Comparison of ENCODE assay signal across 8 mouse cellular contexts in the genomic region with DNA sequence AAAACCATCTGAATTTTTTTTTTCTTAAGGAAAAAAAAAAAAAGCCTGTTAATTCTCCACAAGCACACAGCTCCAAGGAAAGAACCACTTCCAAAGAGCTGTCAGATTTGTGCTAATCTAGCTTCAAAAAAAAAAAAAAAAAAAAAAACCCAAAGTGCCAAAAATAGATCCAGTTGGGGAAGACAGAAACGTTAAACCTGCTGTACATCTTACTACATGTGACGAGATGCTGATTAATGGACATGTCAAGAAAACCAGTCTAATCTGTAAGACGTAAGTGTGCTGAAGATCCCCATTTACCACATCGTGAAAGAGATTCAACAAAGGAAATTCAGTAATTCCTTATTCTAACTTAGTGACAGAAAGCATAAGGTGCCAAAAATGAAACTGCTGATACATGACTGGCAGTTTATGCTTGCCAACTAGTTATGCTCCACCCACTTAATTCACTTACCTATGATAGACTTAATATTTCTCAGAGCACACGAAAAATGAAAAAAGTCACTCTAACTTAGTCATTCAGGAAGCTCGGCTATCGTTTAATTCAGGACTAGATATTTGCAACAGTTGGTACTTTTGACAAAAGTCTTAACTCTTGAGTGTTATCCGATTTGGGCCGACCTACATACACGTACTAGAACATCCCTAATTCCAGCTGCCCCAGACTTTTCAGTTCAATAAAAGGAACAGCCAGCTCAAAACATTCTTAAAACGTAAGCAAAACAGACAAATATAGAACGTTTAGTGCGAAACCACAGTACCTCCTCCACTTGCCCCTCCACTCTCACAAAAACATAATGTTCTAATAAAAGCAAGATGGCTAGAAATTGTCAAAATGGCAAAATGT. TPM values are rescaled to one million over a fixed set of nuclear protein-coding genes. Genes with fewer than 3 reads are reported as not detected.
A peak's percentile ranks its signal among the peaks of the same experiment; 100 is the strongest.
DNase-seq lines count a peak whose midpoint lies in the region; ATAC-seq and TF ChIP-seq lines count a peak whose summit lies in the region.

No protein-coding gene starts in this region.

- peak overlapping the region; percentile 93 for H3K4me3 ChIP-seq in G1E (ENCODE audit: low read depth, low read length)
- peak overlapping the region; percentile 96 for H3K4me3 ChIP-seq in forebrain, embryonic 12.5 days (replicated peaks)
- H3K4me3 ChIP-seq in limb, embryonic 11.5 days (ENCODE audit: low read depth, low read length): peak overlapping the region; percentile 88
- peak overlapping the region; percentile 80 for H3K4me3 ChIP-seq in neural tube, embryonic 14.5 days (ENCODE audit: low read depth, low read length)

- H3K4me2 ChIP-seq in forebrain, embryonic 12.5 days: peak overlapping the region; percentile 82
- peak overlapping the region; percentile 76 for H3K4me2 ChIP-seq in limb, embryonic 11.5 days (ENCODE audit: low read depth, severe bottlenecking)
- H3K4me2 ChIP-seq in neural tube, embryonic 14.5 days (ENCODE audit: low read depth, low read length): peak overlapping the region; percentile 62

- ATAC-seq in G1E (ENCODE audit: extremely low read depth, insufficient number of reproducible peaks, low FRiP score, poor library complexity, severe bottlenecking): no peak
- ATAC-seq in forebrain, embryonic 12.5 days (ENCODE audit: low FRiP score): no peak
- no peak for ATAC-seq in limb, embryonic 11.5 days (ENCODE audit: insufficient number of reproducible peaks, low FRiP score, low TSS enrichment, low read depth)
- no peak for ATAC-seq in neural tube, embryonic 14.5 days (ENCODE audit: low read depth)

- 18% methylated on average over 13 of the region's 13 CpGs for WGBS in forebrain, embryonic 12.5 days
- 20% methylated on average over 13 of the region's 13 CpGs for WGBS in limb, embryonic 11.5 days
- WGBS in neural tube, embryonic 14.5 days: 17% methylated on average over 13 of the region's 13 CpGs

- H3K9ac ChIP-seq in forebrain, embryonic 12.5 days: peak overlapping the region; percentile 96
- peak overlapping the region; percentile 98; the same call in 1 of the 2 replicates for H3K9ac ChIP-seq in limb, embryonic 11.5 days (ENCODE audit: low read length)
- H3K9ac ChIP-seq in neural tube, embryonic 14.5 days (replicated peaks; ENCODE audit: low read depth, low read length): peak overlapping the region; percentile 97; the same call in 1 of the 2 replicates

- H3K9me3 ChIP-seq in G1E (replicated peaks): no peaks in the 10 kb centered on the region
- H3K9me3 ChIP-seq in forebrain, embryonic 12.5 days: no peaks in the 10 kb centered on the region
- H3K9me3 ChIP-seq in limb, embryonic 11.5 days (ENCODE audit: control insufficient read depth, low read length): no peaks in the 10 kb centered on the region
- H3K9me3 ChIP-seq in neural tube, embryonic 14.5 days (ENCODE audit: control insufficient read depth, low read length): no peaks in the 10 kb centered on the region

- H3K36me3 ChIP-seq in G1E (replicated peaks): peaks cover 25% of the 10 kb centered on the region
- H3K36me3 ChIP-seq in forebrain, embryonic 12.5 days (replicated peaks): peaks cover 15% of the 10 kb centered on the region; the same call in 1 of the 2 replicates
- peaks cover 5% of the 10 kb centered on the region; the same call in 1 of the 2 replicates for H3K36me3 ChIP-seq in limb, embryonic 11.5 days (ENCODE audit: control insufficient read depth, insufficient read depth, low read length)
- H3K36me3 ChIP-seq in neural tube, embryonic 14.5 days (ENCODE audit: control insufficient read depth, insufficient read depth, low read length): no peaks in the 10 kb centered on the region

- peaks cover 19% of the 10 kb centered on the region for H3K27me3 ChIP-seq in G1E (ENCODE audit: insufficient read depth, low read length)
- H3K27me3 ChIP-seq in forebrain, embryonic 12.5 days: no peaks in the 10 kb centered on the region
- H3K27me3 ChIP-seq in limb, embryonic 11.5 days (ENCODE audit: control insufficient read depth, insufficient read depth, low read length): no peaks in the 10 kb centered on the region
- no peaks in the 10 kb centered on the region; the same call in 1 of the 2 replicates for H3K27me3 ChIP-seq in neural tube, embryonic 14.5 days (ENCODE audit: control insufficient read depth, insufficient read depth, low read length)

- no peak overlapping the region for H3K27ac ChIP-seq in forebrain, embryonic 12.5 days
- H3K27ac ChIP-seq in limb, embryonic 11.5 days (replicated peaks; ENCODE audit: low read depth, low read length): no peak overlapping the region
- H3K27ac ChIP-seq in neural tube, embryonic 14.5 days (ENCODE audit: low read depth, low read length): no peak overlapping the region

- no peak for TF ChIP-seq CTCF in G1E (IDR thresholded peaks at IDR 0.05; ENCODE audit: low read depth, low read length)

- peaks cover 31% of the 10 kb centered on the region for H3K4me1 ChIP-seq in G1E (ENCODE audit: insufficient read depth, low read depth, low read length)
- peaks cover 30% of the 10 kb centered on the region for H3K4me1 ChIP-seq in forebrain, embryonic 12.5 days
- H3K4me1 ChIP-seq in limb, embryonic 11.5 days (ENCODE audit: control insufficient read depth, insufficient read depth, low read length): no peaks in the 10 kb centered on the region
- peaks cover 33% of the 10 kb centered on the region; the same call in 1 of the 2 replicates for H3K4me1 ChIP-seq in neural tube, embryonic 14.5 days (ENCODE audit: control insufficient read depth, insufficient read depth, low read length)

- intact Hi-C loops in heart, postnatal 14 days (cut with DNase I): loop anchor here (5.0 to 10.0 kb wide), 3 partner anchors 44 to 509 kb away; partner anchors contain the start of gene Brip1
- intact Hi-C loops in left cerebral cortex, postnatal 10 days (cut with DNase I): loop anchor here (5.0 kb wide), 1 partner anchor 81 kb away; no protein-coding TSS in a partner anchor

- DNase-seq in heart, adult 11 months: peak; percentile 54
- no peak for DNase-seq in heart, postnatal 14 days
- no peak for DNase-seq in G1E (ENCODE audit: low spot score)
- DNase-seq in limb, embryonic 11.5 days (ENCODE audit: low spot score): no peak
- no peak for DNase-seq in layer of hippocampus, postnatal 10 days (ENCODE audit: low spot score in 2 of 2)
- no peak for DNase-seq in left cerebral cortex, postnatal 10 days (ENCODE audit: extremely low spot score in 1 of 2, low spot score in 2 of 2)

RNA-seq across cellular contexts. Expression of gene Med13, which starts 1.2 kb away (rescaled TPM):
- total RNA-seq in heart, postnatal 14 days (2021): 10 to 100 TPM; 45.8 to 52.9 TPM
- total RNA-seq in G1E (2014; fragmentation: Nextera tagmentation) (124 and 160 TPM in 2 replicates), G1E (2017) (60.1 and 74.2 TPM in 2 replicates)
- polyA plus RNA-seq in G1E (2012): 1.3 and 1.9 TPM in 2 replicates
- polyA plus RNA-seq in forebrain, embryonic 12.5 days (2016; fragmentation: Nextera tagmentation; extraction: Ambion mirVana): 14.8 and 16.4 TPM in 2 replicates
- 13.0 and 14.9 TPM in 2 replicates for polyA plus RNA-seq in limb, embryonic 11.5 days (2014; fragmentation: Nextera tagmentation; extraction: Ambion mirVana)
- polyA plus RNA-seq in neural tube, embryonic 14.5 days (2014; fragmentation: Nextera tagmentation; extraction: Ambion mirVana): 13.9 and 15.2 TPM in 2 replicates
- 10 to 100 TPM; 55.5 to 60.9 TPM for total RNA-seq in layer of hippocampus, postnatal 10 days (2021)
- total RNA-seq in left cerebral cortex, postnatal 10 days (2021): 10 to 100 TPM; 66.4 to 66.6 TPM
